Mouse (Mus musculus) adrenal gland, adult 10 weeks (tissue): Measurements from ENCODE around the gene Fbxl8. TPM values are rescaled to one million over a fixed set of nuclear protein-coding genes. Genes with fewer than 3 reads are reported as not detected.

Experiments used
- polyA plus RNA-seq: library from polyadenylated mRNA; stranded (reverse); fragments of 350-450 nt; fragmentation: Illumina TruSeq; extraction: RNeasy Lipid Tissue Mini Kit (QIAGEN cat#74804); gene quantifications from one replicate; pipeline ENCODE4 v1.2.3, GENCODE M21; 2014; ENCODE audit warnings: low read depth, low replicate concordance

Fbxl8 gene
- polyA plus RNA-seq: not detected

GRCm38 (mm10) chr8:105264024-105264982, at the start of gene Fbxl8, which contains the start of gene Tradd:
Gene Fbxl8 (plus strand): TSS chr8:105264648.
Gene Tradd (minus strand): TSS chr8:105264609.

GRCm38 (mm10) chr8:105224413-105225271, 39.8 kb upstream of the Fbxl8 start, which contains the start of gene D230025D16Rik:
Gene D230025D16Rik (plus strand): TSS chr8:105225145.

GRCm38 (mm10) chr8:105254966-105255350, 9.5 kb upstream of the Fbxl8 start, which contains the start of gene B3gnt9:
Gene B3gnt9 (minus strand): TSS chr8:105255153.

GRCm38 (mm10) chr8:105269461-105269947, 5.1 kb downstream of the Fbxl8 start, which contains the start of gene Hsf4:
Gene Hsf4 (plus strand): TSS chr8:105269801.

GRCm38 (mm10) chr8:105275840-105276239, 11.4 kb downstream of the Fbxl8 start, which contains the start of gene Nol3:
Gene Nol3 (plus strand): TSS chr8:105276140.

GRCm38 (mm10) chr8:105289805-105290460, 25.5 kb downstream of the Fbxl8 start, which contains the start of gene 4931428F04Rik:
Gene 4931428F04Rik (minus strand): TSS chr8:105289864.

GRCm38 (mm10) chr8:105295895-105296573, 31.6 kb downstream of the Fbxl8 start, which contains the start of gene Exoc3l:
Gene Exoc3l (minus strand): TSS chr8:105296101.

GRCm38 (mm10) chr8:105297511-105298192, 33.2 kb downstream of the Fbxl8 start, which contains the start of gene E2f4:
Gene E2f4 (plus strand): TSS chr8:105297663.

GRCm38 (mm10) chr8:105305211-105306145, 41.0 kb downstream of the Fbxl8 start, which contains the start of gene Elmo3:
Gene Elmo3 (plus strand): TSS chr8:105305601.

Other genes starting within 250 kb of the Fbxl8 start
- gene Ces3a, start 216.0 kb upstream of the Fbxl8 start, polyA plus RNA-seq: not detected
- not detected for gene Ces3b, start 180.9 kb upstream of the Fbxl8 start, polyA plus RNA-seq
- not detected for gene Ces4a, start 132.8 kb upstream of the Fbxl8 start, polyA plus RNA-seq
- 305 TPM for gene Cbfb, start 94.0 kb upstream of the Fbxl8 start, polyA plus RNA-seq
- gene D230025D16Rik, start 39.5 kb upstream of the Fbxl8 start, polyA plus RNA-seq: 70.0 TPM
- gene B3gnt9, start 9.5 kb upstream of the Fbxl8 start, polyA plus RNA-seq: 1.6 TPM
- 1.2 TPM for gene Tradd, start within 50 bp of the Fbxl8 start, polyA plus RNA-seq
- gene Hsf4, start 5.2 kb downstream of the Fbxl8 start, polyA plus RNA-seq: not detected
- 1.4 TPM for gene Nol3, start 11.5 kb downstream of the Fbxl8 start, polyA plus RNA-seq
- 0.70 TPM for gene 4931428F04Rik, start 25.2 kb downstream of the Fbxl8 start, polyA plus RNA-seq
- gene Exoc3l, start 31.5 kb downstream of the Fbxl8 start, polyA plus RNA-seq: not detected
- 5.1 TPM for gene E2f4, start 33.0 kb downstream of the Fbxl8 start, polyA plus RNA-seq
- gene Elmo3, start 41.0 kb downstream of the Fbxl8 start, polyA plus RNA-seq: 1.0 TPM
- not detected for gene Lrrc29, start 61.6 kb downstream of the Fbxl8 start, polyA plus RNA-seq
- 5.9 TPM for gene Tmem208, start 61.7 kb downstream of the Fbxl8 start, polyA plus RNA-seq
- 0.64 TPM for gene Fhod1, start 83.3 kb downstream of the Fbxl8 start, polyA plus RNA-seq
- not detected for gene Slc9a5, start 84.2 kb downstream of the Fbxl8 start, polyA plus RNA-seq
- not detected for gene Plekhg4, start 108.6 kb downstream of the Fbxl8 start, polyA plus RNA-seq
- not detected for gene Kctd19, start 148.9 kb downstream of the Fbxl8 start, polyA plus RNA-seq
- 1.2 TPM for gene Lrrc36, start 148.9 kb downstream of the Fbxl8 start, polyA plus RNA-seq
- not detected for gene Tppp3, start 206.9 kb downstream of the Fbxl8 start, polyA plus RNA-seq
- gene Zdhhc1, start 232.3 kb downstream of the Fbxl8 start, polyA plus RNA-seq: 1.7 TPM